Mouse (Mus musculus): Measurements from ENCODE around the gene Rgs17.

GRCm38 (mm10) chr10:5824779-5825178, 97.4 kb downstream of the Rgs17 start:
- TF ChIP-seq CTCF (IDR thresholded peaks at IDR 0.05; ENCODE audit: extremely low read depth, insufficient read depth, insufficient read length, insufficient replicate concordance) (peak; percentile 6; the same call in 1 of the 2 replicates), POLR2A (IDR thresholded peaks at IDR 0.05; ENCODE audit: low read depth, low read length) (no peak)

Data from spleen, adult 2 months (tissue).